Mouse (Mus musculus) layer of hippocampus, adult 18-20 months (tissue): ENCODE data around the gene Fbxo36. TPM values are rescaled to one million over a fixed set of nuclear protein-coding genes. Genes with fewer than 3 reads are reported as not detected.

Source experiments
- DNase-seq, 2 experiments: peaks; one replicate each; pipeline ENCODE4 v3.0.0; 2022; ENCODE audit warnings: low spot score in 2 of 2
- total RNA-seq, 2 experiments: library from RNA; stranded (reverse); gene quantifications; 2 replicates each; pipeline ENCODE4 v1.2.3; 2021

The Fbxo36 gene
- total RNA-seq, 2 experiments from 2014 or later, result 2.3 to 3.3 TPM

DNA sequence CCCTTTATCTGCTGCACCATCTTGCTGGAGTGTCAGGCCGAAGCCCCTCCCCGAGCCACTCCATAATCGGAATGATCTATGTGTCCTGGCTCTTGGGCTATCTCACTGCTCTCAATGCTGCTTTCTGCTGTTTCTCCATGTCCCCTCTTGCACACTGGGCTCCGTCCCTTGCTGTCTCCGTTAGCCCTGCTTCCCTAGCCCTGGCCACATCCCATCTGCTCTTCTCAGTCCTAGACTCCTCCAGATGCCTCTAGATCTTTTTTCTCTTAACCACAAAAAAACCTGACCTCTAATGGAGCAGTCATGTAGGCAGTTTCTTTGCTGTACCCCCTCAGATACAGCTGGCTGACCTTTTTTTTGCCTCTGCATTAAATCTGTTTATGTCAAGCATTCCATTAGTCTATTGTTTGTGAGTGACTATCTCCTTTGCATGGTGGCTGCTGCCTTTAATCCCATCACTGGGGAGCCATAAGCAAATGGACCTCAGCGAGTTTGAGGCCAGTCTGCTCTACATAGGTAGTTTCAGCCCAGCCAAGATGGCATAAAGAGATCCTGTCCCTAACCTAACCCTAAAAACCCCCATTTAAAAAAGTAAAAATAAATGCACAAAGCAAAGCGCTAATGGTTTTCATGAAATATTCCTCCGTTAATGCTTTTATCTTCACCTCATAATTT, 49.8 kb downstream of the Fbxo36 start:
- DNase-seq, result no peak

DNA sequence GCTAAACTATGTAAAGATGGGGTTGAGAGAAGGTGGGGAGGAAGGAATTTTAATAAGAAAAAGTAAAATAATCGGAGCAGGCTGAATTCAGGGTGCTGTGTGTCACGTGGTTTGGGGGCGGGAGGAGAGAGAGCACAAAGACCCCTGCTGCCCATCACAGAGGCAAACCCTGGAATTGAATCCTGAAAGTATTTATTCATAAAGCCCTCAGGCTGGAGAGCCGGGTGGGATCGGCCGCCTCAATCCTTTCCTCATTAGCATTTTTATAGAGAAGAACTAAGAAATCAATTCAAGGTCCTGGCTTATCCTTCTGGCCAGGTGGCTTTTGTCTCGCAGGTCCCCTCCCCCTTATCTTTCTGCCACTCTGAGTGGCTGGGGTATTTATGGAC, 50.4 kb downstream of the Fbxo36 start:
- no peak for DNase-seq

DNA sequence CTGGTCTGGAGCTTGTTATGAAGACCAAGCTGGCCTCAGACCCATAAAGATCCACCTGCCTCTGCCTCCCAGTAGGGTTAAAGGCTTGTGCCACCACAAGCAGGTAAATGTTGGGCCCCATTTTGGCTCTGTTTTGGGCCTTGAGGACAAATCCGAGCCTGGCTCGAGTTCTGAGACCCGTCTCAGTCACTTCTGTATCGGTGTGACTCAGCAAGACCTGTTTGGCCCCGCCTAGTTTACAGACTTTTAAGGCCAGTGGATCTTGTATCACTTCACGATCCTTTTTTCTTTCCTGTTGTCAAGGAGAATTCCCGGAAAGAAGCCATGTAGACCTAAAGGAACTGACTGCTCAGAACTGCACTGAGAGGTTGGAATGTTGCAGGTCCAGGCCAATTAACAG, 50.9 kb downstream of the Fbxo36 start:
- no peak for DNase-seq

DNA sequence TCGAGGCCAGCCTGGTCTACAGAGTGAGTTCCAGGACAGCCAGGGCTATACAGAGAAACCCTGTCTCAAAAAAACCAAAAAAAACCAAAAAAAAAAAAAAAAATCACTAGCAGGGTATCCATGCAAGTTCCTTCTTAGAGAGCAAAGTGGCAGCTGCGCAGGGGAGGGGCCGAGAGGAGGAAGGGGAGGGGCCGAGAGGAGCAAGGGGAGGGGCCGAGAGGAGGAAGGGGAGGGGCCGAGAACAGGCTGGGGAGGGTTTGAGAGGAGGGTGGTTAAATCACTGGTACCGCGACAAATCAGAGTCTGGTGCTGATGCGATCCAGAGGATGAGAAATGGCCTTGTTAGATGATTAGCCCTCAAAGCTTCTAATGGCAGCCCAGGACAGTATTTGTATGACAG, 52.1 kb downstream of the Fbxo36 start:
- DNase-seq, result no peak

DNA sequence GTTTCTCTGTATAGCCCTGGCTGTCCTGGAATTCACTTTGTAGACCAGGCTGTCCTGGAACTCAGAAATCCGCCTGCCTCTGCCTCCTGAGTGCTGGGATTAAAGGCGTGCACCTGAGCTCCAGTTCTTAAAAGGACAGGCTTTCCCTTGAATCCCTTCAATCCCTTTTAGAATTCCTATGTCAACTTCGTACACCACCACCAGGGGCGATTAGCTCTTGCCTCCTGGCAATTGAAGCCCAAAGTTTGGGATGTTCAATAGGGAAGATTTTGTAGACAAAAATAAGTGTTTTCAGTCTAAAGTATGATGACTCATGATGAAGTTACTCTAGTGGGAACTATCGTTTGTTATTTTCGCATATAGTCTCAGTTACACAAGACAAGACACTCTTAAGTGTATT, 57.7 kb downstream of the Fbxo36 start:
- DNase-seq, result no peak

DNA sequence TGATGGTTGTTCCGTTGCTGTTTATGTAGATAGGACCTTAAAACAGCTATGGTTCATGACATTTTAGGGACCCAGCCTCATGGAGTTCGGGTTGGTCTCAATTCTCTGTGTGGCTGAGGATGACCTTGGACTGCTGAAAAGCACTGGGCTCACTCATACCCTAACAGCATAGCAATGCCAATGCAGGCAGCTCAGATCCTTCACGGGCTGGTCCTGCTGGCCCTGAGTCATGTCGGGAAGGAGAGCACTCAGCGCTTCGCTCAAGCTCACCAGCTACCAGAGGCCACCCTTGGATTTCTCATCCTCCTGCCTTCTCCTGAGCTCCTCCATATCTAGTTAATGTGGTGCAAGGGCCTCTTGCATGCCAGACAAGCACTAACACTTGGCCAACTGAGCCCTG, 59.5 kb downstream of the Fbxo36 start:
- DNase-seq, result no peak

DNA sequence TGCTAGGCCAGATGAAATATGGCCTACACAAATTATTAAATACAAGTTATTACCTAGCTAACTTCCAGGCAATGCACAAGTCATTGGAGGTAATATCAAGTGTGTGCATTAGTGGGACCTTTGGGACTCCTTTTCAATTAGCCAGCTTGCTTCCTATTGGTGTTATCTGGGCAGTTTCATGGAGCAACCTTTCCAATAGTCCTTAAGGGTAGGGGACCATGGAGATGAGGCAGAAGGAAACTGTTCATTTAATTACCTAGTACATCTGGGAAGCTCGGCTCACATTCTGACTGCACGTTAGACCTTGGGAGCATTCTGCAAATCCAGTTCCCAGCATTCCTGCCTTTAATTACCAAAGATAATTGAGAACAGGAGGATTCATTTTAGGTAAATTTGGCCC, 64.8 kb downstream of the Fbxo36 start:
- no peak for DNase-seq

DNA sequence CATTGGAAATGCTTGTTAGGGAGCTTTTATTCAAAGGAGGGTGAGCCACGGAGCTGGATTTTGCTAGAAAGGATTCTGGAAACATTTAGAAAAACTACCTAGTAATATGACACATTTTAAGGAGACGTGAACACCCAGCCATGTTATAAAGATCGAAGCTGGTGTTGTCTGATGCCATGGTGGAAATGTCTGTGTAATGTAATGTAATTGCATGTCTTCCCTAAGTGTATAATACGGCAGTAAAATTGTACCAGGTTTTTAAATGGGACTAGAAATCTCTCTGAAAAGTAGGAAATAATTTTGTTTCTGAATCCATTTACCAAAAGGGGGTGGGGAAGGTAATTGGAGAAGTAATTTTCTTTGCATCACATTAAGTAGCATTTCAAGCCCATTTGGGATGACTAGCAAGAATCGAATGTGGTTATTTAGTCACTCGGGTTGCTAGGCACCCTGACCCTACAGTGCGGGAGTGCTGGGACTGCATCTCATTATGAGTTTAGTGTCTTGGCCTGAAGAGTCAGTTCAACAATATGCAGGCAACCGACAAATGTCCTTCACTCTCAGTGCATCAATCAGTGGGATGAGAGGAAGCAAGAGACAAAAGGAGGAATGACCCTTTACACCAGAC, 70.7 kb downstream of the Fbxo36 start:
- DNase-seq, result no peak

DNA sequence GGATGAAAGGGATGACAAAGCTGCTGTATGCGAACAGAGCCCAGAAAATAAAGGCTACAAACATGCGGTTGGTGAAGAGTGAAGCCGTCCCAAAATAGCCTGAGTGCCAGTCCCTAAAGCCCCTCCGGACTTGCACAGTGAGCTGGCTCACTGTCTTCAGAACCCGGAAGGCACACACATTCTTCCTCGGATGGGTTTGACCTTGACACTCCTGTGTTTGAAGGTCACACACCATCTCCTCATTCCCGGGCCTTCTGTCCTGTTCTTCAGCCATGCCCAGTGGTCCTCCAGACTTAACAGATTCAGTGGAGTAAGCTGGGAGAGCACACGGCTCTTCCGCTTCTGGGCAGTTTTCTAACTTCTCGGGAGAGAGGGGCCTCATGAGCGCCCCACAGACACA, 72.9 kb downstream of the Fbxo36 start:
- DNase-seq, result no peak

DNA sequence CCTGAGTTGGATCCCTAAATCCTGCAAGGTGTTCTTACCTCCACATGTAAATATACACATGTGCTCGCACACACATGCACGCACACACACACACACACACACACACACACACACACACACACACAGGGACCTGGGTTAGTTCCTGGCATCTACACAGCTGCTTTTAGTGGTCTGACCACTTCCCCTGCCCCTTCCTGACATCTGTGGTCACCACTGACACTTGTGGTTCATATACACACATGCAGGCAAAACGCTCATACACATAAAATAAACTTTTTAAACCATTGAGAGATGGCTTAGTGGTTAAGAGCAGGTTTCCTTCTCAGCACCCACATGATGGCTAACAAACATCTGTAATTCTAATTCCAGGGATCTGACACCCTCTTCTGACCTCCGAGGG, 75.4 kb downstream of the Fbxo36 start:
- no peak for DNase-seq

DNA sequence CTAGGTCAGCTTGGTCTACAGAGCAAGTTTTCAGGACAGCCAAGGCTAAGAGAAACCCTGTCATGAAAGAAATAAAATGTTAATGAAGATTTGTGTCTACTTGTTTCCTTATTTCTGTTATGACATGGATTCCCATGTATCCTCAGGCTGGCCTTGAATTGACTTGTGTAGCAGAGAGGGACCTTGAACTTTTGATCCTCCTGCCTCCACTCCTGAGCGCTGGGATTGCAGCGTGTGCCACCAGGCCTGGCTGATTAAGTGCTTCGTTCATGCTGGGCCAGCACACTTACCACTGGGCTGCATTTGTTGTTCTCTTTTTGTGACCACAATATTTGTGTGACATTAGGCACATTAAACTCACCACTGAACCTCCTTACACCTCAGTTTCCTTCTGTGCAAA, 79.2 kb downstream of the Fbxo36 start:
- DNase-seq, result no peak

DNA sequence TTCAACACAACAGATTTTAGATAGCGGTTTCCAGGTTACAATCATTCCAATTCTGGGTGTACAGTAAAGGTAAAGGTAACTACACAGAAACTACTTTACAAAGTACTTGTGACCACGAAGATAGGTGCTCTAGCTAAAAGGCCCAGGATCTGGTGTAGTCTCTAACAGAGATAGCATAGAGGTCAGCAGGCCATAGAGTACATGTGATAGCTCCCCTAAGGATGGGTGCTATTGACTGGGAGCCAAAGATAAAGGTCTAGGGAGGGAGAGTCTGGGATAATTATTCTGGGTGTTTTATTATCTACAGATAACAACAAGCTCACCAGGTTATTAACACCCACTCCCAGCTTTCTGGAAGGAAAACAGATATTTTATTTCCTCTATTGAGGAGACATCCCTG, 83.8 kb downstream of the Fbxo36 start:
- DNase-seq, result no peak

DNA sequence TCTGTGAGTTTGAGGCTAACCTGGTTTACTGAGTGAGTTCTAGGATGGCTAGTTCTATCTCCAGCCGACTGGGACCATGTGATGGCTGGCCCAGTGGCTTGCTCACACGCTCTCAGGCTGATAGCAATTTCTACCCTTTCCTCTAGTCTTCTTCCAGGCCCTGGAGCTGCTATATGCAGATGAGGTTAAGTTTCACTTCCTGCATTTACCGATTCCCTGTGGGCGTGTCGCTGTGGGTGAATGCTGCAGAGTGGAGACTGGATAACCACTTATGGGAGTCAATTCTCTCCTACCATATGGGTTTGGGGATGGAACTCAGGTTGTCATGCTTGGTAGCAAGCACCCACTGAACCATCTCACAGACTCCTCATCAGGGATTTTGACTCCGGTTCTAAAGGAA, 84.5 kb downstream of the Fbxo36 start:
- DNase-seq, result no peak

DNA sequence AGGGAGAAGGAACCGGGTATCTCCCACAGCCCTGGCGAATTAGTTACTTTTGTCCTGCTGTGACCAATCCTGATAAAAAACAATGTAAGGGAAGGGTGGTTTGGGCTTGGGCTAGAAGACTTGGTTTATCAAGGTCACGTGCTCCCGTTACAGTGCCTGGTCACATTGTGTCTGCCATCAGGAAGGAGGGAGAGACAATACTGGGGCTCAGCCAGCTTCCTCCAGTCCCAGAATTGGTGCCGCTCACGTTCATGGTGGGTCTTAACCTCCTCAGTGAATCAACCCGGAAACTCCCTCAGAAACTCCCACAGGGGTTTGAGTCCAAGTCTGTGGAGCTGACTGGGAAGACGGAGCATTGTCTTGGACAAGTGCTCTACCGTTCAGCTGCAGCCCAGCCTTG, 86.0 kb downstream of the Fbxo36 start:
- DNase-seq, result no peak

DNA sequence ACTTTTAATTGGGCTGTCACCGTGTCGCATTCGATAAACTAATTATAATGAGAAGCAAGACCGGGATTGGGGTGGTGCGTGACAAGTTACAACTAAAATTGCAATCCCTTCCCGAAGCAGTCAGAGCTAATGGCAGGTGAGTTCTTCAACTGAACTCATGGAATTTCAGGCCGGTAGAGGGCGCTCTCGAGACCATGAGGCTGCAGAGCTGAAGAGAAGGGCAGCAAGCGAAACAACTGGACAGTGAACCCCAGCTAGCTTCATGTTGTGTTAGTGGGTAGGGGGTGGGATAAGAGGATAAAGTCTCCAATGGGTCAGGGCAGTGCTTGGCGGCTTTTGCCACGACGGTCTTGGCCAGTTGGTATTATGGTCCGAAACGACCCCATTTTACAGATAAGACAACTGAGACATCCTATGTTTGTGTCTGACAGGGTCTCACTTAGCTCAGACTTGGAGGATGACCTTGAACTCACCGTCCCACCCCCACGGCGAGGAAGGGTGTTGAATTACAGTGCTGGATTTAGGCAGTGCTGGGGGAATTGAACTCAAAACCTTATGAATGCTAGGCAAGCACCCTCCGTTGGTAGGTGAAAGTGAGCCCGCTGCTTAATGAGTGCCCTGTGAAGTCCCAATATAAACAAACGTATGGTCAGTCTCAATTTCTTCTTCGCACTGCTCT, 94.0 kb downstream of the Fbxo36 start:
- peak; percentile 71 to 90 for DNase-seq

DNA sequence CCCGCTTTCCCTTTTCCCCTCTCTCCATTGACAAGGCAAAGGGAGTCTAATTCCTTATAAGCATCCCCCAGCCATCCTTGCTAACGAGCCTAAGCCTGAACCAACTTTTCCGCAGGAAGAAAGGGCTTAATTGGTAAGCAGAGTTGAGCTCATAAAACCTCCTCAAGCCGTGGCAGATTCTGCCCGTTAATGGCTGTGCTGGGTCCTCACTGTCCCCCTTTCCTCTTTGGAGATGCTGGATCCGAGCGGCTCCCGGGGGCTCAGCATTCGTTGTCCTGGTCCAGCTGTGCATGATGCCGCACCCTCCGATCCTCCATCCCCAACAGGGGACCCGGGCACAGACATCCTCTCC, 94.5 kb downstream of the Fbxo36 start:
- peak; percentile 5 to 23 for DNase-seq

DNA sequence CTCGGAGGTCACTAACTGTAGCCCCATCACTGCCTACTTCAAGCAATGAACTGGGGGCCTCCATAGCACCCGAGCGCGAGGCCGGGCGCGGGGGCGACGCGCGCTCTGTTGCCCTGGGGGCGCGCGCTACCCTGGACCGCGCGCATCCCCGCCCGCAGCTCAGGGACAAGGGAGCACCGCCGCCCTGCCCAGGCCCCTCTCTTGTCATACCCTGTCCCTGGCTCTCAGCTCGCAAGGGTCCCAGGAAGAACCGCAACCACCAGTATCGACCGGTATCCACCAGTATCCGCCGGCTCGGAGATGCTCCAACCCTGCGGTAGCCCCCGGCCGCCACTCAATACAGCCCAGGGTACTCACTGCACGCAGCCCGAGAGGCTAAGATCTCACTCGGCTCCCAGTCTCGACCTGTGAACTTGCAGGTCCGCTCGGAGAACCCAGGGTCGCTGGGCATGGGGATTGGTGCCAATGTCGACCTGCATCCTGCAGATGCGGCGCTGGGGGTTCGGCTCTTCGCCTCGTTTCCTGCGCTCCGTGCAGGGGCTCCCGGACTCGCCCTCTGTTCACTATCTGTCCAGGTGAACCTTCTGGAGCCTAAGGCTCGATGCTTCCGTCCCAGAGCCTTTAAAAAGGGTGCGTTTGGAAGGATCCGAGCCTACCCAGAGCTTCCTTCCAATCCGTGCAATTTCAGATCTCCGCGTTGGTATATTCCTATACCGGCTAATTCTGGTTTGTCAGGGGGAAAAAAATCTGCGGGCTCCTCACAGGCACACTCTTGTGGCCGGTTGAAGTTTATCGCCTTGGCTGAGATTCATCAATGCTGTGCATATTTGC, 95.1 kb downstream of the Fbxo36 start, which contains the start of gene Slc16a14:
Gene Slc16a14 (minus strand): TSS at position 632 of the 831 bp plus-strand sequence.
- DNase-seq, result peak; percentile 38 to 66

DNA sequence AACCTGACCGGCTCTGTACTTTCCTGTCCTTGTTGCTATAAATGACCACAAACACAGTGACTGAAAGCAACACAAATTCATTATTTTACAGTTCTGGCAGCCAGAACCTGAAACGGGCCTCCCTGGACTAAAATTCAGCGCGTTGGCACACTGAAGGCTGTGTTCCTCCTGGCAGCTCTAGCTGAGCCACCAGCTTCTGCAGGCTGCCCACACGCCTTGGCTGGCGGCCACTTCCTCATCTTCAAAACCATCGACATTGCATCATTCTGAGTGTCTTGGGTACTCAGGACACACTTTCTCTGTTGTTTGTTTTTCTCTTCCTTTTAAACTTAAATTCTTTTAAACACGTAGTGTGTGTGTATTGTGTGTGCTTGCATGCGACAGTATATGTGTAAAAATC, 96.0 kb downstream of the Fbxo36 start:
- DNase-seq, result peak; percentile 80 to 89

DNA sequence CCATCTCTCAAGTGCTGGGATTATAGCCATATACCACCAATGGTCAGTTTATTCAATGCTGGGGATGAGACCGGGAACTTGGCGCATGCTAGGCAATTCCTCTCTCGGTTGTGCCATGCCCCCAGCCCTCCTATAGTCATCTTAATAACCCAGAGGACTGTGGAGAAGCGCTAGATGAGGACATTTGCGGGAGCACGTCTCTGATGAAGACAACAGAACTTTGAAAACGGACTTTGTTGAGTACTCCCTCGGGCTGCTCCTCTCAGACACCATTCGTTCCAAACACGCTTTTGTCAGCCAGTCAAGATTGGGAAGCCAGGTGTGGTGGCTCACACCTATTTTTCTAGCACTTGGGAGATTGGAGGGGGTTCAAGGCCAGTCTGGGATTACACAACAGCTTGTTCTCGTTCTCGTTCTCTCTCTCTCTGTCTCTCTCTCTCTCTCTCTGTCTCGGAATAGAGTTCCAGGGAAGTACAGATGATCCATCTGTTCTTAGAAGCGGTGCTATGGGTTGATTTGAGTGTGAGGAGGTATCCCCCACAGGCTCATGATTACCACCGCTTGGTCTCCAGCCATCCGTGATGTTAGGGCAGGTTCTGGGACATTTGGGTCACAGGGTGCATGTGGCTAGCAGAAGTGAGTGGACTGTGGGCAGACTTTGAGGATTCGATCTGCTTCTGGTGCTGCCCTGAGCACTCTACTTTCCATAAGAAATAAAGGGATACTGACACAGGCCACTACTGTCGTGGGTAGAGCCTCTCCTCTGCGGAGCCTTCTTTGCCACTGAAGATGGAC, 97.3 kb downstream of the Fbxo36 start:
- peak in 1 of 2 experiments; percentile 7 for DNase-seq

DNA sequence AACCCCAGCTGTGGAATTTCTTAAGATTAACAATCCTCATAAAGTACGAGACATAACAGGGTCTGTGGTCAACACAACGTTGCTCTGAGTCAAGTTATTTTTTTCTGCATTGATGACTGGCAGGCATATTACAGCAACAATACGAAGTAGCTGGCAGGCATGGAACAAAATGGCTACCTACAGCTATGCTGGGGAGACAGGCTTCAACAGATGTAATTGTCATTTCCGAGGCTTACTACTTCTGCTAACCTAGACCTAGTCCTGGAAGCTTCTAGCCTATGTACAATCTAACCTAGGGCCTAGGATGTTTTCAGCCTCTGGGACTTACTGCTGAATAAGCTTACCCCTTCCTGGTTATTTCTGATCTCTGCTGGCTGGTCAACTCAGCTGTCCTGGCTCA, 99.8 kb downstream of the Fbxo36 start:
- no peak for DNase-seq

DNA sequence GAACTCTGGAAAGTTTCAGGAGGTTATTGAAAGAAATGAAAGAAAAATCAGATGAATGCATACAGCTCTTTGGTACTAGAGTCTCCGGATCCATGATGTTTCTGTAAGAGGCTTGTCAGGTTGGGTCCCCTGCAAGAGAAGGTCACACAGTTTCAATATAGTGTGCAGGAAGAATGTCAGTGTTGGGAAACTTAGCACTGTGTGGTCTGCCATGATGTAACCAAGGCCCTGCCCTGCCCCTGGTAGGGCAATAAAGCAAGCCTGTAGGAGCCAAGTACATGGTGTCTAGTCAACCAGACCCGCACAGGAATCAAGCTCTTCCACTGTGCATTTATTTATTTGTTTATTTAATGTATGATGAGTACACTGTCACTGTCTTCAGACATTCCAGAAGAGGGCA, 100.7 kb downstream of the Fbxo36 start:
- DNase-seq, result no peak
